Mouse (Mus musculus): ENCODE data around the gene Gm9964.

Gm9964 gene

GRCm38 (mm10) chr11:79253542-79254390 is 42.9 kb downstream of the Gm9964 start:
- no peak for DNase-seq (ENCODE audit: low read depth)

GRCm38 (mm10) chr11:79252881-79253541 is 43.7 kb downstream of the Gm9964 start:
- peak; percentile 84 for DNase-seq (ENCODE audit: low read depth)
